Mouse (Mus musculus) cerebellum, adult 2 months (tissue): ENCODE results near the gene 1700029P11Rik.

ENCODE experiments used
- CTCF ChIP-seq: fragments of 200-500 bp; IDR thresholded peaks from 2 replicates; pipeline ENCODE4 v1.5.1; 2011; ENCODE audit warnings: low read depth, mild to moderate bottlenecking, control low read depth, low read length, moderate library complexity, borderline replicate concordance; ENCODE audit not compliant: insufficient read depth
- POLR2A ChIP-seq: fragments of 200-500 bp; IDR thresholded peaks from 2 replicates; pipeline ENCODE4 v1.6.1; 2011; ENCODE audit warnings: low read length, control low read depth, borderline replicate concordance; ENCODE audit not compliant: insufficient read depth

- TF ChIP-seq POLR2A (no peak), CTCF (no peak)
Observed at GRCm38 (mm10) chr15:81982173-81982572, 1.8 kb downstream of the 1700029P11Rik start.
